Mouse (Mus musculus) E14TG2a.4 (cell line): ENCODE measurements around the gene Rnf39.
A peak's percentile ranks its signal among the peaks of the same experiment; 100 is the strongest.

ENCODE experiments used
- H3K27me3 ChIP-seq: 2 replicates; pipeline ENCODE4 v1.6.1; 2014; ENCODE audit warnings: low read length, control low read depth; ENCODE audit not compliant: insufficient read depth
- H3K36me3 ChIP-seq: 2 replicates; pipeline ENCODE4 v1.6.1; 2014; ENCODE audit warnings: low read length, control low read depth; ENCODE audit not compliant: insufficient read depth
- H3K4me1 ChIP-seq: replicated peaks from 2 replicates; pipeline ENCODE4 v1.6.1; 2014; ENCODE audit warnings: low read depth, low read length, control low read depth
- H3K4me3 ChIP-seq: replicated peaks from 2 replicates; pipeline ENCODE4 v1.5.1; 2014; ENCODE audit warnings: mild to moderate bottlenecking, low read length
- H3K9me3 ChIP-seq: 2 replicates; pipeline ENCODE4 v1.6.1; 2014; ENCODE audit warnings: low read length, control low read depth
- CTCF ChIP-seq: conservative IDR thresholded peaks from 2 replicates; pipeline ENCODE4 v1.5.1; 2014; ENCODE audit warnings: low read length
- NANOG ChIP-seq: IDR thresholded peaks from 2 replicates; pipeline ENCODE4 v1.6.1; 2014; ENCODE audit warnings: borderline replicate concordance, low read length, mixed read lengths
- POU5F1 ChIP-seq: IDR thresholded peaks from 2 replicates; pipeline ENCODE4 v1.6.1; 2014; ENCODE audit warnings: low read length, borderline replicate concordance

The Rnf39 gene

DNA sequence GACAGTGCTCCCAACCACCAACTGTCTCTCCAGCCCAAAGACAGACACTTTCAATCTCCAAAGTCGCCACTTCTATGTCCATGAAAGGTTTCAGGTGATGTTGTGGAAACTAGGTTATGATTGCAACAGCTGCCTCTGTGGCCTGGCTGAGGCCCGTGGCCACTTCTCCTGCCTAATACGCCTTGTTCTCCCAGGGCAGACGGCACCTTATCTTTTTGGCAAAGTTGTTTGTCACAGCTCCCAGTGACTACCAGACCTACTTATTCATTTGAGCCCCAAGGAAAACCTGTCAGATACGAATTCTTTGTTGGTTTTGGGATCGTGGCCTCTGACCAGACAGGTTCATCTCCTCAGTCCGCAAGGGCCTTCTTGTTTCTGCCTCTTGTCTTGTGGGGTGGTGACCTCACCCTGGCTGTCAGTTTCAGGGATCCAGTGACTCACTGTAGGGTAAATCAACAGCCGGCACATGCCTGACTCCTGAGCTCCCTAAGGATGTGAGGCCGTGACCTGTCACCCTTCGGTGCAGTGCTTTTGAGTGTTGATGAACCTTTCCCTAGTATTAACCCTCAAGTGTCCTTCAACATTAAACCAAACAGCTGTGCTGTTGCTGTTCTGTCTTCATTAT lies 15.1 kb upstream of the Rnf39 start:
- TF ChIP-seq POU5F1 (no peak), CTCF (no peak), NANOG (no peak)
- no peaks in the 10 kb centered on the region for H3K9me3 ChIP-seq
- H3K36me3 ChIP-seq: no peaks in the 10 kb centered on the region
- H3K4me3 ChIP-seq: no peak overlapping the region
- no peaks in the 10 kb centered on the region for H3K27me3 ChIP-seq
- peaks cover 40% of the 10 kb centered on the region for H3K4me1 ChIP-seq

DNA sequence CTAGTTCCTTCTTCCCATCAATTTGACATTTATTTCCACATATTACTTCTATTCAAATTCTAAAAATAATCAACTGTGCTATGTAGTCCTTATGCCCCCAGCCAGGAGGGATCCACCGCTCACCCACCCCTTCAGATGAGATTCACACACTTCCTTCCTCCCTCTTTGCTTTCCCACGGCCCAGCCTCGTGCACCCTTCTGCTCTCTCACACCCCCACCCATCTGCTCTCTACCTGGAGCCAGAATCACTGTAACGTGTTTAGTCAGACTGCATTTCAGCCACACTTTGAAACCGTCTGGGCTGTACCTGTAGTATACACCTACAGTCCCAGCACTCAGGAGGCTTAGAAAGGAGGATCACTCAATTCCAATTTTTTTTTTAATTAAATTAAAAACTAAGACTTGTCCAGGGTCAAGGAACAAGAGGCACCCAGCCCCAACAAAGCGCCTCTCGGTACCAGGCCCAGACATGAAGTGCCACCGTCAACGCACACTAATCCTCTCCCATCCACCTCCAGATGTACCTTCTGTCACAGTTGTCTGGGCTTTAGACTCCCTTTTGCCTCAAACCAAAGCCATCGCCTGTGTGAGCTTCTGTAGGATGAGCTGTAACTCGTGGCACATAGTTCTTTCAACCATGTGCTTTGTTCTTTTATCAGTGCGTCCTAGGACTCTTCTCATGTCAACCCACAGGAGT lies 13.3 kb upstream of the Rnf39 start:
- H3K9me3 ChIP-seq: no peaks in the 10 kb centered on the region
- H3K27me3 ChIP-seq: no peaks in the 10 kb centered on the region
- no peaks in the 10 kb centered on the region for H3K36me3 ChIP-seq
- H3K4me1 ChIP-seq: peaks cover 28% of the 10 kb centered on the region
- H3K4me3 ChIP-seq: no peak overlapping the region; the same call in 1 of the 2 replicates
- TF ChIP-seq CTCF: no peak
- no peak for TF ChIP-seq POU5F1
- TF ChIP-seq NANOG: no peak

DNA sequence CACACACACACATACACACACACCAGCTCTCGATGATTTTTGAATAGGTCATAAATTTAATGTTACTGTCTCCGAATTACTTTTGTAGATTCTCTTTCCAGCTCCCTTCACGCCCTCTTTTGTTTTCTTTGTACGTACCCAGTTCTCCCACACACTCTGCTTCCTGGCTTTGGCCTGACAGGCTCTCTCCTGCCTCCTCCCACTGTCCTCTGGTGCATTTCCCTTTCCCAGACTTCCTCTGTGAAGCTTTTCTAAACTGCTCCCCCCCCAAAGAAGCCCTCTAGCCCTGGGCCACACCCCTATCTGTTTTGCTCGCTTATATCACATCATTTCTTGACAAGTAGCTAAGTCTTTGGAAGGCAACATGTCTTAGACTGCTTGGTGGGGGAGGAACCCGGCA lies 12.5 kb upstream of the Rnf39 start:
- TF ChIP-seq POU5F1 (no peak), NANOG (no peak), CTCF (no peak)
- H3K36me3 ChIP-seq: no peaks in the 10 kb centered on the region
- no peak overlapping the region for H3K4me3 ChIP-seq
- no peaks in the 10 kb centered on the region for H3K27me3 ChIP-seq
- no peaks in the 10 kb centered on the region for H3K9me3 ChIP-seq
- H3K4me1 ChIP-seq: peaks cover 27% of the 10 kb centered on the region

DNA sequence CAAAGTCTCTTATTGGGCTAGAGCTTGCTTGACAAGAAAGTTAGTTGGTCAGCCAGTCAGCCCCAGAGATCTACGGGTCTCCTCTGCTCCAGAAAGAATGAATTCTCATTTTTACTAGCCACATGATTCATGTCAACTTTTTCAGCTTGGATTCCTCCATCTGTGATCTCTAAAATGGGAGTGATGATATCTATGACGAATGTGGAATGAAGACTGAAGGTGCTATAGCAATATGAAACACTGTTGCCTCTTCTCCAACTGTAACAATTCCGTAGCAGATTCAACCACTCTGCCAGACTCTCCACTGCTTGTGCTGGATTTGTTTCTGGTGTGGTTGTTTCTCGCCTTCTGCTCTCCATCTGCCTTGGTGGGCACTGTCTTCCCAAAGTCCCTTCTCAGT lies 11.6 kb upstream of the Rnf39 start:
- no peaks in the 10 kb centered on the region for H3K9me3 ChIP-seq
- H3K27me3 ChIP-seq: peaks cover 2% of the 10 kb centered on the region; the same call in 1 of the 2 replicates
- no peaks in the 10 kb centered on the region for H3K36me3 ChIP-seq
- TF ChIP-seq CTCF: no peak
- no peak for TF ChIP-seq NANOG
- no peak for TF ChIP-seq POU5F1
- H3K4me1 ChIP-seq: peaks cover 27% of the 10 kb centered on the region
- H3K4me3 ChIP-seq: no peak overlapping the region

DNA sequence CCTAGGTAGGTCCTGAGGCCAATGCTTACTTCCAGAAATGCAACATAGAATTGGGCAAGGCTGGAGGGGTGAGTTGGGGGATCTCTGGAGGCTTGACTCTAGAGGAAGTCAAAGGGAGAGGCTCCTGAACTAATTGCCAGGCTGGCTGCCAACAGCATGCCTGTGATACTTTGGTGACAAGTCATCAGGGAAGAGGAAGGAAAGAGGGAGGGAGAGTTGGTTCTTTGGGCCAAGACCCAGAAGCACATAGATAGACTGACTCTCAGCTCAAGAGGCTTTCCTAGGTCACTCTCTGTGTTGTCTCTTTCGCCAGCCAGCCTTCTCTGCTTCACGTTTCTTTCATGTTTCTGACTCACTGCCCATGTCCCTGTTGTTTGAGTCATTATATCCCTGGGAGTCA lies 10.9 kb upstream of the Rnf39 start:
- Histone ChIP-seq H3K27me3 (peaks cover 8% of the 10 kb centered on the region), H3K4me1 (peaks cover 27% of the 10 kb centered on the region), H3K9me3 (no peaks in the 10 kb centered on the region), H3K4me3 (no peak overlapping the region), H3K36me3 (no peaks in the 10 kb centered on the region)
- TF ChIP-seq NANOG (no peak), POU5F1 (no peak), CTCF (no peak)

DNA sequence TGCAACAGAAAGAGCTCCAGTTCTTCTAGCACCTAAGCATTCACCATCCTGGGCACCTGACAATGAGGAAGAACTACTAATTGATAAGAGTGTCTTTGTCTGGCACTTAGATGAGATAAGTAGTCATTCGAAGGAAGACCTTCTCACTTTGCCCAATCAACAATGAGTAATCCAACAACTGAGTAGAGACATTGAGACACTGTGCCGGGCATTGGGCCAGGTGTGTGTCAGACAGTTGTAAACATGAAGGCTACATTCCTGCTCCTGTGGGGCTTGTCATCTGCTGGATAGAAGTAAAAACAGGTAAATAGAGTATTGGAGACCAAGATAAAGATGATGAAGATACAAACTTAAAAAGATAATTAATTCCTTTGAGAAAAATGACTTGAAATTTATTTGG lies 4.7 kb upstream of the Rnf39 start:
- TF ChIP-seq POU5F1: no peak
- no peak for TF ChIP-seq NANOG
- TF ChIP-seq CTCF: no peak
- Histone ChIP-seq H3K27me3 (peaks cover 40% of the 10 kb centered on the region), H3K4me1 (peaks cover 17% of the 10 kb centered on the region), H3K9me3 (no peaks in the 10 kb centered on the region), H3K4me3 (no peak overlapping the region), H3K36me3 (no peaks in the 10 kb centered on the region)

DNA sequence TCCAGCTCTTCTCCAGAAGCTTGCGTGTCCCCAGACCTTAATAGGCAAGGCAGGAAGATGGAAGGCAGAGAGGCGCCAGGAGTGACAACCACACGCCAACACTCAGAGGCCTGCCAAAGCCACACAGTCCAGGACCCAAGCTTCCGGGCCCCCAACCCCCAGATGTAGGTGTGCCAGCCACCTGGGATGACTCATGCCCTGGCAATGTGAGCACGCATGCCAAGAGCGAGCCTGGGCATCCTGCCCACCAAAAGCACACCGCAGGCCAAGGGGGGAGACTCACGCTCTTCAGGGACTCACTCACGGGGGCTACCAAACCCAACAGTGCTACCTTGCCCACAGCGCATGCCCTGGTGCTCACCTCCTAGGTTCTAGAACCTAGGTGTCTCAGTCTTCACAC lies 327 bp upstream of the Rnf39 start:
- Histone ChIP-seq H3K4me3 (peak overlapping the region; percentile 77), H3K9me3 (no peaks in the 10 kb centered on the region), H3K36me3 (0 out of 2 replicates have a peak, but pooled peaks cover 4% of the 10 kb centered on the region), H3K27me3 (peaks cover 63% of the 10 kb centered on the region), H3K4me1 (peaks cover 50% of the 10 kb centered on the region)
- no peak for TF ChIP-seq POU5F1
- TF ChIP-seq CTCF: no peak
- no peak for TF ChIP-seq NANOG

DNA sequence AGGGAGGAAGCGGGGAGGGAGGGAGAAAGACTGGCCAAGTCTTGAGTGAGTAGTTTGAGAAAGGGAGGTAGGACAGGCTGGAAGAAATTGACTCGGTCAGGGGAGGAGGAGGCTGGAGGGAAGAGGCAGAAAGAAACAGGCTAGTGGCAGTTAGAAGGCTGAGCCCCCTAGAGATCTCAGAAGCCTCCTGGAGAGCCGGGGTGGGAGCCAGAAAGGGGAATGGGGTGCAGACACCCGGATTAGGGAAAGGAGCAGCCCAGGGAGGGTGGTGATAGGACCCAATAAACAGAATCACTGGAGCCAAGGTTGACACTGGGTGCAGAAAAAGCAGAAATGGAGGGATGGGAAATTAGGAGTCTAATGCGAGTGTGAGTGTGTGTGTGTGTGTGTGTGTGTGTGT lies 973 bp downstream of the Rnf39 start:
- no peaks in the 10 kb centered on the region for H3K9me3 ChIP-seq
- peaks cover 11% of the 10 kb centered on the region for H3K36me3 ChIP-seq
- peaks cover 54% of the 10 kb centered on the region for H3K4me1 ChIP-seq
- no peak for TF ChIP-seq NANOG
- H3K27me3 ChIP-seq: peaks cover 67% of the 10 kb centered on the region
- peak overlapping the region; percentile 77 for H3K4me3 ChIP-seq
